Mouse (Mus musculus) ES-E14 (cell line): ENCODE results near the gene Lrrc56.

Source experiments
- CHD2 ChIP-seq: IDR thresholded peaks from 2 replicates; pipeline ENCODE4 v1.6.1; 2014; ENCODE audit warnings: mild to moderate bottlenecking, low read depth, low read length, inconsistent platforms
- HCFC1 ChIP-seq: IDR thresholded peaks from 2 replicates; pipeline ENCODE4 v1.6.1; 2012; ENCODE audit warnings: low read length, inconsistent platforms, borderline replicate concordance; ENCODE audit not compliant: insufficient read depth
- MAFK ChIP-seq: IDR thresholded peaks from 2 replicates; pipeline ENCODE4 v1.6.1; 2014; ENCODE audit warnings: mild to moderate bottlenecking, low read depth, low read length, inconsistent platforms; ENCODE audit not compliant: insufficient read depth
- ZC3H11A ChIP-seq: IDR thresholded peaks from 2 replicates; pipeline ENCODE4 v1.6.1; 2012; ENCODE audit warnings: low read depth, mild to moderate bottlenecking, inconsistent platforms, low read length, borderline replicate concordance
- ZNF384 ChIP-seq: IDR thresholded peaks from 2 replicates; pipeline ENCODE4 v1.6.1; 2012; ENCODE audit warnings: low read depth, low read length, inconsistent platforms

DNA sequence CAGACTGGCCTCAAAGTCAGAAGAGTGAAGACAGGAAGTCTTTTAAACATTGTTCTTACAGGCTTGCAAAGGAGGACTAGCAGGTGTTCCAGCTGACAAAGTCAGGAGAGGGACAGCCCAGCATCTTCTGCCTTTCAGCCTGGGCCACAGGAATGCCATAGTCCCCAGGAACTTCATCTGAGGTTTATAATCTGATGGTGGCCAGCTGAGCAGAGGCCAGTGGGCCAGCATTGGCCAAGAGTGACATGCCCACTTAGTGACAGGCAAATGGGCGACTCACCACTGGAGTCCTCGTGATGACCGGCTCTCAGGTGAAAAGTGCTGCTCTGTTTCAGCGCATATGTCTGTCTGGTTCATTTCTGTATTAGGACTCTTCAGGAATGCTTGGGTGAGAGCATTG, 36.6 kb downstream of the Lrrc56 start:
- TF ChIP-seq MAFK = no peak
- TF ChIP-seq ZNF384 = no peak
- TF ChIP-seq CHD2 = no peak
- TF ChIP-seq HCFC1 = no peak
- no peak for TF ChIP-seq ZC3H11A
